Mouse (Mus musculus) liver, adult 2 months (tissue): ENCODE measurements around the gene Hirip3. TPM values are rescaled to one million over a fixed set of nuclear protein-coding genes. Genes with fewer than 3 reads are reported as not detected.

Experiments used
- DNase-seq: peaks from one replicate; pipeline ENCODE4 v3.0.0-alpha.2; 2011; ENCODE audit warnings: low read depth, low spot score; ENCODE audit errors: extremely low read depth
- H3K27ac ChIP-seq: fragments of 200-500 bp; replicated peaks from 2 replicates; pipeline ENCODE4 v1.5.1; 2012; ENCODE audit warnings: low read depth, mild to moderate bottlenecking, control low read depth, inconsistent platforms, low read length; ENCODE audit not compliant: insufficient read depth
- H3K27me3 ChIP-seq: fragments of 200-500 bp; 2 replicates; pipeline ENCODE4 v1.6.1; 2012; ENCODE audit warnings: mild to moderate bottlenecking, moderate library complexity, low read length, inconsistent platforms; ENCODE audit not compliant: control insufficient read depth, insufficient read depth
- H3K36me3 ChIP-seq: fragments of 200-500 bp; 2 replicates; pipeline ENCODE4 v1.6.1; 2012; ENCODE audit warnings: low read length, inconsistent platforms; ENCODE audit not compliant: control insufficient read depth, insufficient read depth
- H3K4me1 ChIP-seq: fragments of 200-500 bp; 2 replicates; pipeline ENCODE4 v1.6.1; 2011; ENCODE audit warnings: low read length; ENCODE audit not compliant: control insufficient read depth, insufficient read depth
- H3K4me3 ChIP-seq: fragments of 200-500 bp; 2 replicates; pipeline ENCODE4 v1.5.1; 2011; ENCODE audit warnings: low read depth, mild to moderate bottlenecking, control low read depth, low read length, moderate library complexity; ENCODE audit not compliant: insufficient read depth
- H3K79me2 ChIP-seq: fragments of 200-500 bp; 2 replicates; pipeline ENCODE4 v1.6.1; 2012; ENCODE audit warnings: inconsistent platforms, mild to moderate bottlenecking, low read length, moderate library complexity; ENCODE audit not compliant: control insufficient read depth, insufficient read depth
- H3K9ac ChIP-seq: fragments of 200-500 bp; 2 replicates; pipeline ENCODE4 v1.6.1; 2012; ENCODE audit warnings: low read depth, mild to moderate bottlenecking, control low read depth, inconsistent platforms, low read length
- CTCF ChIP-seq: fragments of 200-500 bp; IDR thresholded peaks from 2 replicates; pipeline ENCODE4 v1.5.1; 2011; ENCODE audit warnings: low read depth, low read length, control low read depth
- POLR2A ChIP-seq: fragments of 200-500 bp; IDR thresholded peaks from 2 replicates; pipeline ENCODE4 v1.6.1; 2011; ENCODE audit warnings: low read length, control low read depth; ENCODE audit not compliant: insufficient read depth; ENCODE audit errors: extremely low read depth
- WGBS: fragments of 180-500 bp; shearing (Covaris S2); methylation state at CpG from one replicate; pipeline ENCODE4 v1.1.7; 2018; 5-methylcytosine and 5-hydroxymethylcytosine counted together
- polyA plus RNA-seq: library from polyadenylated mRNA; depleted of rRNA; stranded (reverse); fragments of >200 nt; gene quantifications from 2 replicates; pipeline ENCODE4 v1.2.3, GENCODE M21; 2012
- total RNA-seq: library from RNA; depleted of rRNA; stranded (reverse); fragments of >200 nt; gene quantifications from 2 replicates; pipeline ENCODE4 v1.2.3, GENCODE M21; 2014

Hirip3 gene
- total and polyA plus RNA-seq, 2 experiments: 1.0 to 2.4 TPM

DNA sequence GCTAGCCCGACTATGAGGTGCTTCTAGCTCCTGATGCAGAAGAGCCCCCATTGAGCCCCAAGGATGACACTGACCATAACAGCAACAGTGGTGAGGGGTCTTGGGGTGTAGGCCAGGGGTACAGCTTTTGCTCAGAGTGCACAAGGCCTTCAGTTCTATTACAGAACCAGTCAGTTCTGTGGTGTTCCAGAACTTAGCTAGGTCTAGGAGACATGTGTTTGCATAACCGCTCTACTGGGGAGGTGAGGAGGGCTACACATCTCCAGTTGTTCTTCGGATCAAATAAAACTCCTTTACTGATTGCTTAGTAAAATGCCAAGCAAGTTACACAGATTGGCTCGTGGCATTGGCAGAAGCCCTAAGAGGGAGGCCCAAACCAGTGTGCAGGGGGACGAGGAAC lies 30.2 kb upstream of the Hirip3 start, which contains the start of gene 4930451I11Rik:
Gene 4930451I11Rik (minus strand): TSS at position 101 of the 400 bp plus-strand sequence.
- TF ChIP-seq POLR2A (no peak), CTCF (no peak)
- Histone ChIP-seq H3K4me3 (no peak within 1 kb of the TSS), H3K4me1 (no peaks in the 10 kb centered on the region), H3K36me3 (no peaks in the 10 kb centered on the region), H3K79me2 (no peaks in the 10 kb centered on the region), H3K9ac (no peak within 1 kb of the TSS), H3K27me3 (peaks cover 4% of the 10 kb centered on the region; the same call in 1 of the 2 replicates), H3K27ac (no peak within 1 kb of the TSS)
- WGBS: 56% methylated on average over 5 of the region's 5 CpGs
- no peak for DNase-seq

DNA sequence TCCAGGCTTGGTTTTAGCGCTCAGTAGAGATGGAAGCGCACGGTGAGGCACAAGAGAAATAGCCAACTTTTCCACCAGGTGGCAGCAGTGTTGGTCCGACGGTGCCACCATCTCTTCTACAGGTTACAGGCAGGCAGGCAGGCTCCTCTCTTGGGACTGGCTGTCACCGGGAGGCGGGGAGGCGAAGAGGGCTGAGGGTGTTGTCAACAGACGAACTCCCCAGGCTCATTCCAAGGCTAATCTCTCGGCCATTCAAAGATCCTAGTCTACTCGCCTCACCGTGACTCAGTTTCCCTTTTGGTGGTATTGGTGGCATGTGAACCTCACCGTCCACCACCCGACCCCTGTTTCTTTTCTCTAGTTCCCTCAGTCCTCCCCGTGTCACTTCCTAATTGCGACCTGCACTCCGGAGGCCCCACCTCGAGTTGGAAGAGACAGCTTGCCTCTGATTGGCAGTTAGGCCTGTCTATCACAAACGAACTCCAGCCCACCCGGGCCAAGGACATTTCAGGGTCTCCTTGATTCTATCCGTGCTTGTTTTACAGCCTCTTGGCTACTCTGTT lies 29.7 kb upstream of the Hirip3 start:
- 3% methylated on average over 21 of the region's 21 CpGs for WGBS
- Histone ChIP-seq H3K9ac (no peak overlapping the region), H3K4me1 (no peaks in the 10 kb centered on the region), H3K36me3 (no peaks in the 10 kb centered on the region), H3K27ac (no peak overlapping the region), H3K79me2 (no peaks in the 10 kb centered on the region), H3K4me3 (no peak overlapping the region), H3K27me3 (peaks cover 4% of the 10 kb centered on the region; the same call in 1 of the 2 replicates)
- TF ChIP-seq POLR2A: no peak
- peak; percentile 93 for TF ChIP-seq CTCF
- peak; percentile 41 for DNase-seq

DNA sequence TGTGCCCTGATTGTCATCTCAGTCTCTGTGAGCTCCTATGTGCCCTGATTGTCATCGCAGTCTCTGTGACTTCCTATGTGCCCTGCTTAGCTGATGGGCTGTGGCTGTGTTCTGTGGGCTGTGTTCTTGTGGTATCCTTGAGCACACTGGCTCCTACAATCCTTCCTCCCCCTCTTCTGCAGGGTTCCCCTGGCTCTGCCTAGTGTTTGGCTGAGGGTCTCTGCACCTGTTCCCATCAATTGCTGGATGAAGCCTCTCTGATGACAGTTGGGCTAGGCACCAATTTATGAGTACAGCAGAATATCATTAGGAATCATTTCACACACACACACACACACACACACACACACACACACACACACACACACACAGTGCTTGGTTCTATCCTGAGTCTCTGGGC lies 28.5 kb upstream of the Hirip3 start:
- Histone ChIP-seq H3K9ac (no peak overlapping the region), H3K4me3 (no peak overlapping the region), H3K79me2 (no peaks in the 10 kb centered on the region), H3K36me3 (no peaks in the 10 kb centered on the region), H3K27ac (no peak overlapping the region), H3K4me1 (no peaks in the 10 kb centered on the region), H3K27me3 (peaks cover 4% of the 10 kb centered on the region; the same call in 1 of the 2 replicates)
- DNase-seq: no peak
- TF ChIP-seq POLR2A (no peak), CTCF (no peak)
- WGBS: 100% methylated on average over 1 of the region's 1 CpGs

- H3K36me3 ChIP-seq: no peaks in the 10 kb centered on the region
- no peak for DNase-seq
- H3K9ac ChIP-seq: no peak overlapping the region
- no peak for TF ChIP-seq POLR2A
- TF ChIP-seq CTCF: no peak
- H3K27me3 ChIP-seq: peaks cover 12% of the 10 kb centered on the region
- WGBS: 85% methylated on average over 9 of the region's 9 CpGs
- no peak overlapping the region for H3K4me3 ChIP-seq
- H3K79me2 ChIP-seq: no peaks in the 10 kb centered on the region
- no peak overlapping the region for H3K27ac ChIP-seq
- no peaks in the 10 kb centered on the region for H3K4me1 ChIP-seq
These were observed 18.5 kb upstream of the Hirip3 start for GRCm38 (mm10) chr7:126843276-126843675.

DNA sequence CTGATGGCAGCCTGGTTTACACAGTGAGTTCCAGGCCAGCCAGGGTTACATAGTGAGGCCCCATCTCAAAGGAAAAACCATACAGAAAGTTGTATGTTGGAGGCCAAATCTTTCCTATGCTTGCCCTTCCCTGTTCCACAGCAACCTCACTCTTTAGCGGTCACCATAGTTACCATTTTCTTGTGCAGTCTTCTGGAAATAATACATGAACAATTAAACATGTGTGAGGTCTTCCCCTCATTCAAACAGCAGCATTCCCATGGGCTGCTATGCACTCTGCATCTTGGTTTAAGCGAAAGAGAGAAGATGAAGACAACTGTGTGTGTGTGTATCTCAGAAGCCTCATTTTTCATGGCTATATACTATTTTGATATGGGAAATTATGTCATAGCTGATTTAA lies 16.3 kb upstream of the Hirip3 start:
- TF ChIP-seq CTCF (no peak), POLR2A (no peak)
- Histone ChIP-seq H3K27ac (no peak overlapping the region), H3K36me3 (no peaks in the 10 kb centered on the region), H3K9ac (no peak overlapping the region), H3K4me1 (no peaks in the 10 kb centered on the region), H3K27me3 (peaks cover 18% of the 10 kb centered on the region), H3K79me2 (no peaks in the 10 kb centered on the region), H3K4me3 (no peak overlapping the region)
- 97% methylated on average over 2 of the region's 2 CpGs for WGBS
- DNase-seq: no peak

DNA sequence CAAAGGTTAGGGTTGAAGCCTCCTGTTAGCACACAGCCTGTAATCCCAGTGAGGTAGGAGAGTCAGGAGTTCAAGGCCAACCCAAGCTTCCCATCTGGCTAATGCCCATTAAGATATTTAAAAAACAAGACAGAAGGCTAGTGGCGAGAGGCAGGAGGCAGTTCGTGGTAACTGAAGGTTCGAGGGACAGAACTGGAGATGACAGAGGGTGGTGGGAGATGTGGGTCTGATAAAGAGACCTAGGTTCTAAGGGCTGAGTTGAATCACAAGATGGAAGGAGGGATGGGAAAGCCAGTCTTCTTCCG lies 14.7 kb upstream of the Hirip3 start, which contains the start of gene Doc2a:
Gene Doc2a (plus strand): TSS at position 301 of the 305 bp plus-strand sequence.
- TF ChIP-seq POLR2A (no peak), CTCF (no peak)
- no peaks in the 10 kb centered on the region for H3K36me3 ChIP-seq
- H3K4me1 ChIP-seq: no peaks in the 10 kb centered on the region
- WGBS: 52% methylated on average over 4 of the region's 4 CpGs
- peaks cover 18% of the 10 kb centered on the region for H3K27me3 ChIP-seq
- 0 out of 2 replicates have a peak within 1 kb of the TSS, but pooled peaks have one; percentile 13 for H3K9ac ChIP-seq
- H3K4me3 ChIP-seq: peak within 1 kb of the TSS; percentile 16; the same call in 1 of the 2 replicates
- no peaks in the 10 kb centered on the region for H3K79me2 ChIP-seq
- DNase-seq: no peak
- H3K27ac ChIP-seq: no peak within 1 kb of the TSS
